Mouse (Mus musculus): ENCODE measurements at regions not wholly inside any gene's neighbourhood (a gene's known extent, or its start where the extent isn't known, plus 50 kb on each side); places are given as distances from the start of the nearest gene placed in this dataset.

DNA sequence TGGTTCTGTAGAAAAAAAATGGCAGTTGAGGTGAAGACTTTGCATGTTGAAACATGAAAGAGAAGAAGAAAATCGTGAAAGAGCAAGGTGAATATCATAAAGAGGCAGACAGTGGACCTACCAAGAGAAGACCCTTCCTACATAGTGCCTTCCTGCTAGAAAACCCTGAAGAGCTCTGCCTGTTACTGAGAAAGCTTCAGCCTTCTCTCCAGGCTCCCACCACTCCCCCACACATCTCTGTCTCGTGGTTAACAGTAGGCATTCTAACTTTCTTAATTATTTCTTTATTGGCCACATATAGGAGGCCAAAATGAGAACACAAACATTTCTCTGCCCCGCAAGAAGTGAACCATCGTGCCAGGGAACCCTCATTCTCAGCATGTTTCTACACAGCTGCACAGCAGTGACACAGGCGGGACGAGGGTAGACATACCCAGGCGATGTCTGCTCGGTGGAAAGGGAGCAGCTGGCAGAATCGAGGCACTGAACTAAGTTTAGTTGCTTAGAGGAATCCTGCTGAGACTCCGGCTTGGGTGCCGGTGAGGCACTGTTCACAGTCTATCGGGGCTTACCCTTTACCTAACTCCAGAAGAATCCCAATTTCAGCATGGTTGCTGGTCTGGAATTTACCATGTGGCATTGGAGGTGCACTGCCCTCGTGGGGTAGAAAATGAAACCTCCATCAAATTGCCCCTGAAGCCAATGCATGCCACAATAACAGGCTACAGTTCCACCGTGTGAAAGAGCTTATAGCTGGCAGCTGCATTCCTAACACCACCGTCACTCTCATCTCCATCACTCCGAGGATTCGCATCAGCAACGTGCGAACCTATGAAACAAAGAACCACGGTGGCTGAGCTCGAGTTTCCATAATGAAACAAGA lies 260.4 kb upstream of the Tsc22d2 start:
- DNase-seq = no peak

DNA sequence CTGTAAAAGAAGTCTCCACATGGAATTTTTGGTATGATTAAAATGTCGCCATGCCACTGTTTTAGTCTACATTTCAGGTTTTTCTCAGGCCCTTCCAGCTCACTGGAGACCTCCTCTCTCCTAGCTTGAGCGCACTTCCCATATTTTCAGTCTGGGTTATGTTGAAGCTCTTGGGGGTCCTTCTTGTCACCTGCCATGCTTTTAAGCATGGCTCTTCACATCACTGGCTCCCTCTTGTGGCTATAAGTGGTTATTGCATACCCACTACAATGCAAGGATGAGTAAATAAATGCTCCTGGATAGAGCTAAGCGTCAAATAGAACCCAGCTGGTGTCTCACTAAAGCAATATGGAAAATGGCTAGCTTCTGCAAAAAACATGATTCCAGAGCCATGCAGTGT lies 255.1 kb upstream of the Tsc22d2 start:
- peak; percentile 56 for DNase-seq

GRCm38 (mm10) chr3:58162238-58162637 lies 252.3 kb upstream of the Tsc22d2 start:
- DNase-seq = peak; percentile 54

GRCm38 (mm10) chr3:58163806-58164205 lies 250.7 kb upstream of the Tsc22d2 start:
- peak; percentile 88 for DNase-seq

GRCm38 (mm10) chr3:58166628-58167027 lies 247.9 kb upstream of the Tsc22d2 start:
- no peak for DNase-seq

DNA sequence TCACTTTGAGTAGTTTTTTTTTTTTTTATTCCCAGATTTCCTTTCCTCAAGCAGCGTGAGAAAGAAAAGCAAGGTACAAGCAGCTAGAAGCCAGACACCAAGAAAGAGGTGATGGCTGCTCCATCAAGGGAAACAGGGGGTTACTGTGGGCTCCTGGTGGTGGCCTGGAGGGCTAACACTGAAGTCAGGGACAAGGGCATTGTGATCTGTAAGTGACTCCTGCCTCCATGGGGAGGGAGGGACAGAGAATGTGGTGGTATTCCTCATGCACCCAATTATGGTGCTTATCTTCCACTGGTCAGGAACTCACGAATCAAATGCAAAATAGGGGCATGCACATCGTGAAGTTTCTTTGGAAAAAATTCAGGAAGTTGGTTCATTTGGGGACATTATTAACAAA lies 247.4 kb upstream of the Tsc22d2 start:
- DNase-seq = no peak

GRCm38 (mm10) chr3:58167761-58168290 lies 246.7 kb upstream of the Tsc22d2 start:
- no peak for DNase-seq

DNA sequence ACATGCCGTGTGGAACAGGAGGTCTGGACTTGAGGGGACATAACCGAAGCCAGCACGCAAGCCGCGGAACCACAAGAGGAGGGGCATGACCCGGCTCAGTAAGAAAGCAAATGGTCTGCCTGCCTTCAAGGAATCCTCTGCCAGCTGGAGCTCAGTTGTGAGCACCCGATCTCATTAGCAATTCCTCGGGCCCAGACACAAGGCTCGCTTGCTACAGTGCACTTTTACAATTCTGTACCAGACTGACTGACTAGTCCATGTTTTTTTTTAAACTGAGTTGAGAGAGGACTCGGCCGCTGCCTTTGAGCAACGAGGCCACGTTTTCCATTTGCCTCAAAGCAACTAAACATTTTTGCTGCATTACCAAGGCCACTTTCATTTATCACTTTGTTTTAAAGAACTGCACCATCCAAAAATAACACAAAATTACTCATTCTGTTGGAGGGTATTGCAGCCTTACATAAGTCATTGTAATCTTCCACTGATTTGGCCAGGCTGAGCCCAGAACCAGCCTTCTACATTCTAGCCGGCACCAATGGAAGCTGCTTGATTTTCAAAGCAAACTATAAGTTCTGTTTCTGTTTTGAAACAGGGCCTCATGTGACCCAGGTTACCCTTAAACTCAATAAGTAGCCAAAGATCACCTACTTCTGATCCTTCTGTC lies 245.9 kb upstream of the Tsc22d2 start:
- DNase-seq = no peak

DNA sequence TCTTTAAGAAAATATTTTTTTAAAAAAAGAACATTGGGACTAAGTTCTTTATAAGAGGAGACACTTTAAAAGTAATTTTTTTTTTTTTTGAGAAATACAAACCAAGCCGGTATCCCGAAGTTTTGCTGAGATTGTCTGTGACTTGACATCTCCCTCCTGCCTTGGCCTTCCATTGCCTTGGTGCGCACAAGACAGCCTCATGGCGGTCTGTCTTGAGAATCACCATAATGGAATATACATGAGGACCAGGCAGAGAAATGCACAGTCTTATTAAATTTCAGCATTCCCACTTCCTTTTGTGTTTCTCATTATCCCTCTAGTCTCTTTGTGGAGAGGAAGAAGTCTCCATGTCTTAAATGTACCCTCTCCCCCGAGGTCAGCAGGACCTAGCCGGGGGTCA lies 244.7 kb upstream of the Tsc22d2 start:
- no peak for DNase-seq

DNA sequence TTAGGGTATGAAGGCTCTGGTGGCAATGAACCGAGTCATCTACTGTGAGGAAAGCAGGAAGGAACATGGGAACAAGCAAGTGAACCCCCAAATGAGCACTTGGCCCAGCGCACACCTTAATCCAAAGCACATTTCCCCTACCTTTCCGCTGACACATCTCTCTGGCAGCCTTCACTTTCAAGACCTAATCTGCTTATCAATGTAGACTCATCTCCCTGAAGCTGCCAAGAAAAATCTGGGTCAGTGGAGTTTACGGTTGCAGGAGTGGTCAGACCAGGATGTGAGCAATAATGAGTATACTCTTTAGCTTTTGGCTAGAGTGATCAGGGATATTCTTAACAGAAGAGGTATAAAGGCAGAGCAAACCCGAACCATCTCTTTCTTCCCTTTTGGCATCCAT lies 242.4 kb upstream of the Tsc22d2 start:
- DNase-seq = no peak

GRCm38 (mm10) chr3:58173821-58174220 lies 240.7 kb upstream of the Tsc22d2 start:
- no peak for DNase-seq

GRCm38 (mm10) chr3:58181715-58182114 lies 232.8 kb upstream of the Tsc22d2 start:
- DNase-seq = peak; percentile 32

- DNase-seq = no peak
Measured at GRCm38 (mm10) chr3:58182299-58182698, 232.2 kb upstream of the Tsc22d2 start.

DNA sequence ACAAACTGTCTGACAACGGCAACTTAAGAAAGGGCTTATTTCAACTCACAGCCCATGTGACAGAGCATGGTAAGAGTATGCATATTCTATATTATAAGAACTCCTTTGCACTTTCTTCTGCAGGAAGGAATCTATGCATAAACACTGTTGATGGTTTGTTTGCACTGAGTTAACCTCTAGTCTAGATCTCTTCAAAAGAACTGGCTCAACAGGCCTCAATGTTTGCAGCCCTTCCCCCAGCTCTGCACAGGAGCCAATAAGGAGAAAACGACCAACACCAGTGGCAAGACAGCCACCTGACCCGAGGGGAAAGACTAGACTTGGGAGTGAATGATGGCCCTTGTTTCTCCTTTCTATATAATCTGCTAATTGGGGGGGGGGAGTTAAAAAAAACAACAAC lies 231.2 kb upstream of the Tsc22d2 start:
- DNase-seq = no peak

DNA sequence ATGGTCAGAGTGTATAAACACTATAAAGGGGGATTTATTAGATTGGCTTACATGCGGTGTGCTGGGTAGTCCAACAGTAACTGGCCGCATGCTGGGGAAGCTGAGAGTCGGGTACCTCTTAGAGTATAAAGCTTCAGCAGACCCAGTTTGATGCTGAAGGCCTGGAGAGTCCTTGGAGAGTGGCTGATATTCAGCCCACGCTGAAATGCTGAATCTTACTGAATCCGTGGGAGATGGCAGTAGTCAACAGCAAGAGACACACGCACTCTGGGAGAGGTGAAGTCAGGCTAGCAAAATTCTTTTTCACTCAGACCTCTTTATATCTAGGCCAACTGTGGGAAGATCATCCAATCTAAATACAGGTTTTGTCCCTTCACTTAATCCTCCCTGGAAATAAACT lies 214.1 kb upstream of the Tsc22d2 start:
- no peak for DNase-seq

DNA sequence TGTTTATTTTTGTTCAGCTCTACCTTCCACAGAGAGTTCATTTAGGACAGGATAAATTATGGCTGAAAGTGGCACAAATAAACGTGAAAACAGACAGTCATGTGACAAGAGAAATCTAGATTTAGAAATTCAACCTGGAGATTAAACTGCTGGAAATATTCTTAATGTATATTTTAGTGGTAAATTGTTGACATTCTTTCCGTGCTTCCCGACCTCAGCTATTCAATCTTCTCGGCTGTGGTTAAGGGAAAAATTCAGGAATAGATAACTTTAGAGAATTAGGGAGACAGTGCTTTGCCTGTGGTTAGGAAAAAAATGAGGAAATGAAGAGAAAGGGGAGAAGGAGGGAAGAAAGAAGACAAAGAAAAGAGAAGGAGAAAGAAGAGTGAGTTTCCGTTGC lies 211.7 kb upstream of the Tsc22d2 start:
- no peak for DNase-seq

DNA sequence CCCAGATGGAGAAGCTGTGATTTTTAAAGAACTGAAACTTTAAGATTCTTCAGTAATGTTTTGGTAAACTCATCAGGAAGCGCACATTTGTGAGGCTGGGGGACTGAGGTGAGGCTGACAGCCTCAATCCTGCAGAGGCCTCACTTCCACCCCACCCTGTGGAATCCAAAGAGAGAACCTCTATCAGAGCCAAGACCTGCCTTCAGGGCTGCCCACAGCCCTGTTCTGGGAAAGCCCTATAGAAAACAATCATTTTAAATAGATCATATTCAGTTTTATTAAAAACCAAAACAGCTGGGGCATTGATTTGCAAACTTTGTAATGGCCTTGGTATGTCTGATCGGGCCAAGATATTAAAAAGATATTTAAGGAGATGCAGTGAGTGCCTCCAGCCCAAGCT lies 210.7 kb upstream of the Tsc22d2 start:
- no peak for DNase-seq

GRCm38 (mm10) chr3:58205526-58205925 lies 209.0 kb upstream of the Tsc22d2 start:
- no peak for DNase-seq

- DNase-seq = peak; percentile 38
Measured at GRCm38 (mm10) chr3:58206776-58207398, 207.6 kb upstream of the Tsc22d2 start.

- DNase-seq = no peak
Measured at GRCm38 (mm10) chr3:58211016-58211415, 203.5 kb upstream of the Tsc22d2 start.

- peak; percentile 42 for DNase-seq
Measured at GRCm38 (mm10) chr3:58224696-58225095, 189.8 kb upstream of the Tsc22d2 start.

DNA sequence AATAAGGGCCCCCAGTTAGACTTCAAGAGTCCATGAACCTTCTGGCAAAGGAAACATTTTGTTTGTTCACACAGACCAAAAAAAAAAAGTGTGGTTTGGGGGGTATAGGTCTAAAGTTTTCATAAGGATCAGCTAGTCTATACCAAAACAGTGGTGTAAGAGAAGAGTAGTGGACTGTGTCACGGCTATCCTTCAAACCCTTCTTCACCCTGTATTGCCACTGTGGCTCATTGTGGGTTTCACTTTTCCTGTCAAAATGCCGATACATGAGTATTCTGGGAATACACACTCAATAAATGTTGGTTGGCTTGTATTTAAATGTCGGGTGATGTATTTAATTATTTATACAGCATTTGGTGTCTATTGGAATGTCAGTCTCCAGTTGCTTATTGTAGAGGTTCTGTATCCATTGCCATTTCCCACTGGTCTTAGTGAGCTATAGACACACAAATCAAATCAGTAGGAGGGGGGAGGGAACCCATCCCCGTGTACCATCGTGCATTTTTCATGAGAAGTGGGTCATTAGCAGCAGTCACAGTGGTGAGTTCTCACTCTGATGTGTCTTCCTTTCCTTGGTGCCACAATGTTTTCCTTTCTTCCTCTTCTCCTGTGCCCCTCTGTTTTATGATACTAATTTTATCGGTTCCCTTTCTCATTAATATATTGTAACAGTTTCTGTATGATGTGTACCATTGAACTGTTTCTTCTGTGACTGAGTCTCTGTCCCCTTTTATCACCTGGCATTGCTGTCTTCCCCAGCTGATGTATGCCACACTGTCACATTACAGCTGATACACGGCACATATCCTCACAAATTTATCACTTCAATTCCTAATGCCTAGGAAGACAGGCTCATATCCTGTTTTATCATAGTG lies 187.8 kb upstream of the Tsc22d2 start:
- DNase-seq = no peak

DNA sequence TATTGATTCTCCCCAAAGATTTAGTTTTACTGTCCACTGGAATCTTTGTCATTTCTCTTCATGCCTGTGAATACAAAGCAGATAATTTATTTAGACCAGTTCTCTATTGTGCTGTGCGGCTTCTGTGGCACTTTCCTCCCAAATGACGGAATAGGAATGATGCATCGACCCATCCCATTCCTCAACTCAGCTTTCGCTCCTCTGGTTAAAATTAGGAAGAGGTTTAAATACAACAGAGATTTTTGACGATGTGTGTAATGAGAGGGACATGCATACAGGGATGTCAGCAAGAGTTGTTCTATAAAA lies 187.2 kb upstream of the Tsc22d2 start:
- no peak for DNase-seq
